ENCODE assay signal across 7 mouse cellular contexts in the genomic region with DNA sequence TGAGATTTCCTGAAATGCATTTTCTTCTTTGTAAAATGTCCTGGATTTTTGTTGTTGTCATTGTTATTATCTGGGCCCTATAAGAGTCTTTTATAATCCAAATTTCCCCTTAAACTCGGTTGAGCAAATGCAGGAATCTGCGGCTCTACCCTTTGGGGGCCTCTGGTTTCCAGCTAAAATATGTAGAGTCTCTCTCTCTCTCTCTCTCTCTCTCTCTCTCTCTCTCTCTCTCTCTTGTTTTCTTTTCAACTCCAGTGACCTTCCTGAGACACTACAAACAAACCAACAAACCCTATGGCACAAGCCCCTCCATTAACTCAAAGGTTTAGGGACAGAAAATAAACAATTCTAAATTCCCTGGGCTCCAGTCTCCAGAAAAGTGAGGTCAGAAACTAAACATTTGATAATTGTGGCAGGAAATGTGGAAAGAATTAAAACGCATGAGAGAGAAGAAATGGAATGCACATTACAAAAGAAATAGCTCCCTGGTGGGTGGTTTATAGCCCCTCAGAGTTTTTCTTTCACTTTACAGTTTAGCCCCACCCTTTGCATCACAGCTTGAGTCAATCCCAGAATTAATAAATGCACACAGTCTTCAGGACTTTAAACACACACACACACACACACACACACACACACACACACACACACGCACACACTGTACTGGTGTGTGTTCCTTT. TPM values are rescaled to one million over a fixed set of nuclear protein-coding genes. Genes with fewer than 3 reads are reported as not detected.
DNase-seq lines count a peak whose midpoint lies in the region; ATAC-seq and TF ChIP-seq lines count a peak whose summit lies in the region.

No protein-coding gene starts in this region.

- peak overlapping the region; percentile 89 for H3K4me3 ChIP-seq in E14TG2a.4 (replicated peaks; ENCODE audit: low read length)
- H3K4me3 ChIP-seq in heart, embryonic 15.5 days: peak overlapping the region; percentile 80

- peak overlapping the region; percentile 63 for H3K4me2 ChIP-seq in heart, embryonic 15.5 days

- H3K9me3 ChIP-seq in E14TG2a.4 (ENCODE audit: low read length): no peaks in the 10 kb centered on the region
- H3K9me3 ChIP-seq in heart, embryonic 15.5 days (replicated peaks): no peaks in the 10 kb centered on the region

- TF ChIP-seq CTCF in E14TG2a.4 (conservative IDR thresholded peaks at IDR 0.05; ENCODE audit: low read length): no peak

- peaks cover 50% of the 10 kb centered on the region for H3K4me1 ChIP-seq in E14TG2a.4 (replicated peaks; ENCODE audit: low read depth, low read length)
- H3K4me1 ChIP-seq in heart, embryonic 15.5 days (replicated peaks): peaks cover 38% of the 10 kb centered on the region

- peaks cover 14% of the 10 kb centered on the region; the same call in 1 of the 2 replicates for H3K36me3 ChIP-seq in E14TG2a.4 (ENCODE audit: insufficient read depth, low read length)
- H3K36me3 ChIP-seq in heart, embryonic 15.5 days: peaks cover 13% of the 10 kb centered on the region; the same call in 1 of the 2 replicates

- peak overlapping the region; percentile 87 for H3K9ac ChIP-seq in heart, embryonic 15.5 days

- no peak for ATAC-seq in heart, embryonic 15.5 days (replicated peaks; ENCODE audit: insufficient number of reproducible peaks, insufficient read depth, low FRiP score, low read depth)
- peak; percentile 23; the same call in 1 of the 2 replicates for ATAC-seq in megakaryocyte progenitor cell, adult 5-6 weeks (replicated peaks; ENCODE audit: poor library complexity)

- DNase-seq in 3T3-L1 (ENCODE audit: low read depth, low spot score): peak; percentile 82
- no peak for DNase-seq in cerebellum, adult 9-10 months
- DNase-seq in cerebellum, adult 11-12 months: no peak
- DNase-seq in adrenal gland, adult 8-10 months: no peak

- peaks cover 26% of the 10 kb centered on the region for H3K27me3 ChIP-seq in E14TG2a.4 (ENCODE audit: insufficient read depth, low read length)
- H3K27me3 ChIP-seq in heart, embryonic 15.5 days: no peaks in the 10 kb centered on the region

- WGBS in heart, embryonic 15.5 days: 18% methylated on average over 4 of the region's 4 CpGs

- peak overlapping the region; percentile 88 for H3K27ac ChIP-seq in heart, embryonic 15.5 days

RNA-seq across cellular contexts. Expression of a gene that starts 1.3 kb away (rescaled TPM):
- polyA plus RNA-seq in heart, embryonic 15.5 days (2015; fragmentation: Nextera tagmentation; extraction: Ambion mirVana): 468 and 518 TPM in 2 replicates
- 0.32 and 4.0 TPM in 2 replicates for total RNA-seq in megakaryocyte progenitor cell, adult 5-6 weeks (2015)
- total RNA-seq in megakaryocyte progenitor cell, adult 5-6 weeks (2017): 0.04 and 0.61 TPM in 2 replicates
- 10 to 100 TPM; 21.2 to 45.6 (median 33.8) TPM for total RNA-seq in adrenal gland, adult 8-10 months (2022)

Comparison
In these comparisons a context has a peak if more than half of its experiments do, and no peak if none do; other contexts are left out.
1. RNA of a gene that starts 1.3 kb away (total RNA-seq): 21.2 to 45.6 TPM in adrenal gland, adult 8-10 months; 0.04 to 4.0 TPM in megakaryocyte progenitor cell, adult 5-6 weeks; every median in the first group is over 4 times any median in the second.